Mouse (Mus musculus): ENCODE results near the gene Fbxl20. TPM values are rescaled to one million over a fixed set of nuclear protein-coding genes. Genes with fewer than 3 reads are reported as not detected.

The Fbxl20 gene
- polyA plus RNA-seq, 1 experiment from 2014 or later = 23.4 TPM

GRCm38 (mm10) chr11:98077086-98077485 lies 73.1 kb downstream of the Fbxl20 start:
- no peaks in the 10 kb centered on the region for H3K36me3 ChIP-seq (ENCODE audit: control insufficient read depth, insufficient read depth, low read length)
- H3K4me1 ChIP-seq (ENCODE audit: control insufficient read depth, insufficient read depth, low read length) = no peaks in the 10 kb centered on the region
- H3K9ac ChIP-seq (ENCODE audit: low read length) = no peak overlapping the region
- ATAC-seq (ENCODE audit: low FRiP score) = no peak
- H3K27ac ChIP-seq (ENCODE audit: low read depth, low read length) = no peak overlapping the region
- no peak for DNase-seq (ENCODE audit: low spot score, missing footprints)
- H3K4me3 ChIP-seq (ENCODE audit: low read depth, low read length) = no peak overlapping the region
- WGBS = 80% methylated on average over 8 of the region's 8 CpGs
- no peak overlapping the region for H3K4me2 ChIP-seq
- no peaks in the 10 kb centered on the region for H3K27me3 ChIP-seq (ENCODE audit: control insufficient read depth, insufficient read depth, low read length)
- no peaks in the 10 kb centered on the region for H3K9me3 ChIP-seq (ENCODE audit: control insufficient read depth, low read length)

DNA sequence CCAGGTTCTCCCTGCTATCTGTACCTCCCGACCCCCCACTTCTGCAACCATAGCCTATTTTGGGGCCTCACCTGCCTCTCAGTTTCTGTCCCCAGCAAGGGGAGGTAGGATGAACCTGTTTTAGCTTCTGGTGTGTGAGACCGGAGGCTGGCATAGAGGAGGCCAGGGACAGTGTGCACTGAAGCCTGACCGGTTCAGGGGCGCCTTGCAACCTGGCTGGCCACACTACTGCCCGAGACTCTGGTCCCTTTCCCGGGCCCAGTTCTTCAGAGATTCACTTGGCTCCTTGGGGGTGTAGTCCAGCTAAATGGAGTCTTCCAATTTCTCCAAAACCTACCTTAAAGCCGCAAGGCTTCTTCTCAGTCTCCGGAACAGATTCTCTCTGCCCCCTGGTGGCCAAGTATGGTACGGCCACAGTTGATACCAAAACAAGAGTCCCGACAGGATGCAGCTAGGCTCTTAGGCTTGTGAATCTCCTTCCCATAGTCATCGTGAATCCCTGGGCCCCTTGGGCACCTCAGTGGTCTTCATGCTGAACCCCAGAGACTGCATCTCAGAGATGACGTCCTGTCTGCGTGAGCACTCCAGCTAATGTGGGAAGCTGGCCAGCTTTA lies 74.9 kb downstream of the Fbxl20 start:
- DNase-seq (ENCODE audit: low spot score, missing footprints) (peak; percentile 99), ATAC-seq (ENCODE audit: low FRiP score) (peak; percentile 38; the same call in 1 of the 2 replicates)

DNA sequence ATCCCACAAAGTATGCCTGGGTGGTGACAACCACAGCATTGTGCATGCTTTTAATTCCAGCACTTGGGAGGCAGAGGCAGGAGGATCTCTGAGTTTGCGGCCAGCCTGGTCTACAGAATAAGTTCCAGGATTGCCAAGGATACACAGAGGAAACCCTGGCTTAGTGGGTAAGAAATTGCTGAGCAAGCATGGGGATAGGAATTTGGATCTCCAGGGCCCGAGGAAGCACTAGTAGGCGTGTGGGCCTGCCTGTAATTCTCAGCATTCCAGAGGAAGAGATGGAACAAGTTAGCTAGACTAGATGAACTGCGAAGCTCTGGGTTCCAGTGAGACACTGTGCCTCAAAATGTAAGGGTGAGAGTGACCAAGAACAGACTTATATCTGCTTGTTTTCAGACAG lies 76.8 kb downstream of the Fbxl20 start:
- ATAC-seq (ENCODE audit: low FRiP score) (no peak), DNase-seq (ENCODE audit: low spot score, missing footprints) (no peak)
- 96% methylated on average over 4 of the region's 4 CpGs for WGBS
- Histone ChIP-seq H3K9me3 (ENCODE audit: control insufficient read depth, low read length) (no peaks in the 10 kb centered on the region), H3K4me1 (ENCODE audit: control insufficient read depth, insufficient read depth, low read length) (no peaks in the 10 kb centered on the region), H3K27me3 (ENCODE audit: control insufficient read depth, insufficient read depth, low read length) (no peaks in the 10 kb centered on the region), H3K4me2 (no peak overlapping the region), H3K4me3 (ENCODE audit: low read depth, low read length) (no peak overlapping the region), H3K27ac (ENCODE audit: low read depth, low read length) (no peak overlapping the region), H3K9ac (ENCODE audit: low read length) (no peak overlapping the region), H3K36me3 (ENCODE audit: control insufficient read depth, insufficient read depth, low read length) (no peaks in the 10 kb centered on the region)

More for the DNA sequence above, 74.9 kb downstream of the Fbxl20 start:
- Histone ChIP-seq H3K27me3 (ENCODE audit: control insufficient read depth, insufficient read depth, low read length) (no peaks in the 10 kb centered on the region), H3K9ac (ENCODE audit: low read length) (no peak overlapping the region), H3K36me3 (ENCODE audit: control insufficient read depth, insufficient read depth, low read length) (no peaks in the 10 kb centered on the region), H3K4me1 (ENCODE audit: control insufficient read depth, insufficient read depth, low read length) (no peaks in the 10 kb centered on the region), H3K27ac (ENCODE audit: low read depth, low read length) (no peak overlapping the region), H3K4me3 (ENCODE audit: low read depth, low read length) (no peak overlapping the region), H3K4me2 (0 out of 2 replicates have a peak overlapping the region, but pooled peaks have one; percentile 2), H3K9me3 (ENCODE audit: control insufficient read depth, low read length) (no peaks in the 10 kb centered on the region)
- 17% methylated on average over 13 of the region's 13 CpGs for WGBS

DNA sequence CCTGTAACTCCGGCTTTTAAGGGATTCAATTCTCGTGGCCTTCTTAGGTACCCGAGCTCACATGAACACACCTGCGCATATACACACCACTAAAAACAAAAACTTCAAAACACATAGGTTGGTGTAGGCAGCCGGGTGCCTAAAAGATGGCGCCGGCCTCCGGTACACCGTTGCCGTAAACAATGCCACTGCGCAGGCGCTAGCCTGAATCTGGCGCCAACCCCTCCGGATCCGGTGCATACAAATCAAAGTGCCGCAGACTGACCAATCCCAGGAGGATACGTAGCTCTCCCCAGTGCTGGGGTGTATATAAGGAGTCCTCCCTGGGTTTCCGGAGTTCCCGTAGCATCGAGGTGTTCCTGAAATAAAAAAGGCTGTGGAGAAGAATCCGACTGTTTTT lies 82.9 kb downstream of the Fbxl20 start:
- 95% methylated on average over 21 of the region's 21 CpGs for WGBS

DNA sequence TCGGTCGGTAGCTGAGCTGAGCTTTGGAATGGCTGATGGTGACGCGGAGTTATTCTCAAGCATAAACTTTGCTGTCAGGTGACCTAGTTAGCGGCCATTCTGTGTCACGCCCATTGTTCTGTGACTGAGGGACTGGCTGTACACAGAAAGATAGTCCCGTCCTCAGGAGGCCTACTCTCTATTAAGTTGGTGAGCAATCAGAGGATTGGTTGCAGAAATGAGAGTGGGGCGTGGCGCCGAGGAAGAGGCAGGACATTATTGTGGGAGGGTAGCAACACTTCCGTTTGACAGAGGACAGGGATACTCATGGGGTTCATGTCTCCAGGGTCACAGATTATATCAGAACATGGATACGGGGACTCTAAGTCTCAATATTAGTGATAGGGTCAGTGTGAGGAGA lies 84.0 kb downstream of the Fbxl20 start:
- ATAC-seq (ENCODE audit: low FRiP score) (no peak), DNase-seq (ENCODE audit: low spot score, missing footprints) (no peak)
- Histone ChIP-seq H3K27me3 (ENCODE audit: control insufficient read depth, insufficient read depth, low read length) (no peaks in the 10 kb centered on the region), H3K4me3 (ENCODE audit: low read depth, low read length) (no peak overlapping the region), H3K9ac (ENCODE audit: low read length) (no peak overlapping the region), H3K9me3 (ENCODE audit: control insufficient read depth, low read length) (no peaks in the 10 kb centered on the region), H3K4me2 (no peak overlapping the region), H3K36me3 (ENCODE audit: control insufficient read depth, insufficient read depth, low read length) (no peaks in the 10 kb centered on the region), H3K4me1 (ENCODE audit: control insufficient read depth, insufficient read depth, low read length) (no peaks in the 10 kb centered on the region), H3K27ac (ENCODE audit: low read depth, low read length) (no peak overlapping the region)
- 92% methylated on average over 12 of the region's 12 CpGs for whole genome bisulfite sequencing

More for the DNA sequence above, 82.9 kb downstream of the Fbxl20 start:
- no peak overlapping the region for H3K4me3 ChIP-seq (ENCODE audit: low read depth, low read length)
- no peaks in the 10 kb centered on the region for H3K9me3 ChIP-seq (ENCODE audit: control insufficient read depth, low read length)
- H3K27ac ChIP-seq (ENCODE audit: low read depth, low read length) = no peak overlapping the region
- ATAC-seq (ENCODE audit: low FRiP score) (no peak), DNase-seq (ENCODE audit: low spot score, missing footprints) (no peak)
- no peaks in the 10 kb centered on the region for H3K36me3 ChIP-seq (ENCODE audit: control insufficient read depth, insufficient read depth, low read length)
- no peak overlapping the region for H3K9ac ChIP-seq (ENCODE audit: low read length)
- H3K27me3 ChIP-seq (ENCODE audit: control insufficient read depth, insufficient read depth, low read length) = no peaks in the 10 kb centered on the region
- H3K4me1 ChIP-seq (ENCODE audit: control insufficient read depth, insufficient read depth, low read length) = no peaks in the 10 kb centered on the region
- H3K4me2 ChIP-seq = no peak overlapping the region

- ATAC-seq (ENCODE audit: low FRiP score) (no peak), DNase-seq (ENCODE audit: low spot score, missing footprints) (no peak)
- no peaks in the 10 kb centered on the region for H3K27me3 ChIP-seq (ENCODE audit: control insufficient read depth, insufficient read depth, low read length)
- 61% methylated on average over 6 of the region's 6 CpGs for WGBS
- no peak overlapping the region for H3K9ac ChIP-seq (ENCODE audit: low read length)
- H3K4me2 ChIP-seq = no peak overlapping the region
- no peak overlapping the region for H3K4me3 ChIP-seq (ENCODE audit: low read depth, low read length)
- no peak overlapping the region for H3K27ac ChIP-seq (ENCODE audit: low read depth, low read length)
- no peaks in the 10 kb centered on the region for H3K36me3 ChIP-seq (ENCODE audit: control insufficient read depth, insufficient read depth, low read length)
- H3K9me3 ChIP-seq (ENCODE audit: control insufficient read depth, low read length) = no peaks in the 10 kb centered on the region
- H3K4me1 ChIP-seq (ENCODE audit: control insufficient read depth, insufficient read depth, low read length) = no peaks in the 10 kb centered on the region
These were observed 88.2 kb downstream of the Fbxl20 start for GRCm38 (mm10) chr11:98061904-98062562.

- whole genome bisulfite sequencing = 82% methylated on average over 3 of the region's 3 CpGs
- ATAC-seq (ENCODE audit: low FRiP score) = no peak
- no peak overlapping the region for H3K27ac ChIP-seq (ENCODE audit: low read depth, low read length)
These were observed 88.8 kb downstream of the Fbxl20 start for GRCm38 (mm10) chr11:98061441-98061840.

DNA sequence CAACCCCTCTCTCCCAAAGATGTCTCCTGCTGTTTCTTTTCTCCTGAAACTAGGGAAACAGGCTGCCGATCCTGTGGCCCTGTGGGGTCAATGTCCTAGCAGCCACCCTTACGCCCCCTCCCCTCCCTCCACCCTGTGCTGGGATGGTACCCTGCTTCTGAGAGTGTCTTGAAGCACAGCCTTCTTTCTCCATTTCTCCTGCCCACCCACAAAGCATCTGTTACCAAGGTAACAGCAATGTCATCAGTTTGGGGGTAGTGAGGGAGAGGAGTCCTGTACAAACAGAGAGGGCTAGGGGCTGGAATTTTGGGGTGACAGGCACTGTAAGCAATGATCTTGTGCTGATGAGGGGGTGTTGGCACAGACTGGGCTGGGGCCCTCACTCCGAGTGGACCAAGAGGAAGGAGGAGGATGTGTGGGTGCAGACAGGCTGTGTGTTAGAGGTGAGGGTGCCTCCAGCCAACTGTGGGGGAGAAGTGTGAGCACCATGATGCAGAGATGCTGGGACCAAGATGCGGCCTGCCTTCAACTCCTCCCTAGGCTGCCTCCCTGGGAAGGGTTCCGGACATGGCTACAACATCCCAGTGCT lies 90.0 kb downstream of the Fbxl20 start:
- no peak overlapping the region for H3K4me3 ChIP-seq (ENCODE audit: low read depth, low read length)
- H3K4me2 ChIP-seq = no peak overlapping the region
- H3K36me3 ChIP-seq (ENCODE audit: control insufficient read depth, insufficient read depth, low read length) = no peaks in the 10 kb centered on the region
- H3K9ac ChIP-seq (ENCODE audit: low read length) = no peak overlapping the region
- WGBS = 69% methylated on average over 5 of the region's 5 CpGs
- H3K9me3 ChIP-seq (ENCODE audit: control insufficient read depth, low read length) = no peaks in the 10 kb centered on the region
- H3K4me1 ChIP-seq (ENCODE audit: control insufficient read depth, insufficient read depth, low read length) = no peaks in the 10 kb centered on the region
- no peak overlapping the region for H3K27ac ChIP-seq (ENCODE audit: low read depth, low read length)
- no peaks in the 10 kb centered on the region for H3K27me3 ChIP-seq (ENCODE audit: control insufficient read depth, insufficient read depth, low read length)
- DNase-seq (ENCODE audit: low spot score, missing footprints) = no peak
- ATAC-seq (ENCODE audit: low FRiP score) = no peak

More at GRCm38 (mm10) chr11:98061441-98061840, 88.8 kb downstream of the Fbxl20 start:
- no peak overlapping the region for H3K9ac ChIP-seq (ENCODE audit: low read length)
- no peak for DNase-seq (ENCODE audit: low spot score, missing footprints)
- H3K9me3 ChIP-seq (ENCODE audit: control insufficient read depth, low read length) = no peaks in the 10 kb centered on the region
- H3K4me3 ChIP-seq (ENCODE audit: low read depth, low read length) = no peak overlapping the region
- H3K4me1 ChIP-seq (ENCODE audit: control insufficient read depth, insufficient read depth, low read length) = no peaks in the 10 kb centered on the region
- no peaks in the 10 kb centered on the region for H3K36me3 ChIP-seq (ENCODE audit: control insufficient read depth, insufficient read depth, low read length)
- no peak overlapping the region for H3K4me2 ChIP-seq
- H3K27me3 ChIP-seq (ENCODE audit: control insufficient read depth, insufficient read depth, low read length) = no peaks in the 10 kb centered on the region

DNA sequence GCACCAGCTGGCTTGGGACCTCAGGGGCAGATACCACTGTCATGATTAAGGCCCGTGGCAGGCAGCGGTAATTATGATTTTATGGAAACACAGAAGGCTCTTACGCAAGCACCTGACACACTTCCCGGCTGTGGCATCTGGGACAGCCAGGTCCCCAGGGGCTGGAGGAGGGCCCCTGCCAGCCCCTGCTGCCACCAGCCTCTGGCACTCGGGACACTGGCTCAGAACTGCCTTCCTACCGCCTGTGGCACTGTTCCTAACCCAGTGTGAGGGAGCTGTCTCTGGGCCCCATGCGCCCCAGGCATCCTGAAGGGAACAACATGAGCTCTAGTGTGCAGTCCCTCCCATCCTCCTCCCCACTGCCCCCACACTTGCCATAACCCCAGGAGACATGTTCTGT lies 90.5 kb downstream of the Fbxl20 start:
- H3K9me3 ChIP-seq (ENCODE audit: control insufficient read depth, low read length) = no peaks in the 10 kb centered on the region
- H3K9ac ChIP-seq (ENCODE audit: low read length) = no peak overlapping the region
- no peak overlapping the region for H3K4me2 ChIP-seq
- DNase-seq (ENCODE audit: low spot score, missing footprints) = no peak
- H3K4me1 ChIP-seq (ENCODE audit: control insufficient read depth, insufficient read depth, low read length) = no peaks in the 10 kb centered on the region
- no peak overlapping the region for H3K4me3 ChIP-seq (ENCODE audit: low read depth, low read length)
- no peaks in the 10 kb centered on the region for H3K36me3 ChIP-seq (ENCODE audit: control insufficient read depth, insufficient read depth, low read length)
- WGBS = 75% methylated on average over 7 of the region's 7 CpGs
- H3K27me3 ChIP-seq (ENCODE audit: control insufficient read depth, insufficient read depth, low read length) = no peaks in the 10 kb centered on the region
- H3K27ac ChIP-seq (ENCODE audit: low read depth, low read length) = no peak overlapping the region
- no peak for ATAC-seq (ENCODE audit: low FRiP score)
